Mouse (Mus musculus) cerebellum, adult 9-10 months (tissue): ENCODE data around the gene Nat8.
"Not testable (repeated sequence)": the region's sequence is repeated elsewhere in the genome, so short reads cannot be mapped to it uniquely, and the experiment has no call there.

Experiments
- DNase-seq: peaks from one replicate; pipeline ENCODE4 v3.0.0; 2022

Nat8 gene

GRCm38 (mm10) chr6:85835104-85835503, 3.2 kb upstream of the Nat8 start:
- not testable (repeated sequence) for DNase-seq

GRCm38 (mm10) chr6:85834504-85835100, 2.7 kb upstream of the Nat8 start:
- DNase-seq: peak; percentile 78

GRCm38 (mm10) chr6:85829462-85829861, 2.4 kb downstream of the Nat8 start:
- DNase-seq: no peak

- no peak for DNase-seq
These were observed 6.0 kb downstream of the Nat8 start for GRCm38 (mm10) chr6:85825886-85826285.

GRCm38 (mm10) chr6:85823382-85824090, 8.3 kb downstream of the Nat8 start:
- DNase-seq: no peak

GRCm38 (mm10) chr6:85822286-85822685, 9.6 kb downstream of the Nat8 start:
- no peak for DNase-seq

- no peak for DNase-seq
These were observed 11.0 kb downstream of the Nat8 start, which contains the start of the genes Nat8f6 and Nat8f5 for GRCm38 (mm10) chr6:85820837-85821236. Nat8f6 (minus strand) TSS chr6:85820954. Nat8f5 (minus strand) TSS chr6:85820972.

GRCm38 (mm10) chr6:85818338-85818737, 13.5 kb downstream of the Nat8 start:
- DNase-seq: no peak

- DNase-seq: no peak
These were observed 18.5 kb downstream of the Nat8 start for GRCm38 (mm10) chr6:85813339-85813738.

GRCm38 (mm10) chr6:85810942-85811537, 20.8 kb downstream of the Nat8 start:
- DNase-seq: not testable (repeated sequence)

- DNase-seq: not testable (repeated sequence)
These were observed 21.4 kb downstream of the Nat8 start for GRCm38 (mm10) chr6:85810514-85810913.

- DNase-seq: not testable (repeated sequence)
These were observed 22.1 kb downstream of the Nat8 start for GRCm38 (mm10) chr6:85809784-85810183.

GRCm38 (mm10) chr6:85803180-85803579, 28.7 kb downstream of the Nat8 start:
- not testable (repeated sequence) for DNase-seq
